Mouse (Mus musculus) heart, embryonic 11.5 days (tissue): ENCODE results near the gene Camk2g. TPM values are rescaled to one million over a fixed set of nuclear protein-coding genes. Genes with fewer than 3 reads are reported as not detected.

Experiments
- ATAC-seq: fragments of 200-750 bp; cut with Nextera tagmentation; replicated peaks from 2 replicates; pipeline ENCODE4 v1.8.0; 2017; ENCODE audit warnings: moderate library complexity; ENCODE audit not compliant: insufficient number of reproducible peaks, low FRiP score, low TSS enrichment
- H3K27ac ChIP-seq: fragments of 300-500 bp; sonication (generic); 2 replicates; pipeline ENCODE4 v1.5.1; 2014; ENCODE audit warnings: mild to moderate bottlenecking, low read depth, low read length
- H3K27me3 ChIP-seq: fragments of 300-500 bp; sonication (generic); 2 replicates; pipeline ENCODE4 v1.6.1; 2014; ENCODE audit warnings: mild to moderate bottlenecking, low read length, mixed read lengths; ENCODE audit not compliant: control insufficient read depth, insufficient read depth
- H3K36me3 ChIP-seq: fragments of 300-500 bp; sonication (generic); 2 replicates; pipeline ENCODE4 v1.6.1; 2014; ENCODE audit warnings: mild to moderate bottlenecking, low read length, moderate library complexity, mixed read lengths; ENCODE audit not compliant: control insufficient read depth, insufficient read depth
- H3K4me1 ChIP-seq: fragments of 300-500 bp; sonication (generic); 2 replicates; pipeline ENCODE4 v1.6.1; 2014; ENCODE audit warnings: low read length; ENCODE audit not compliant: control insufficient read depth, insufficient read depth
- H3K4me2 ChIP-seq: fragments of 300-500 bp; sonication (generic); 2 replicates; pipeline ENCODE4 v1.6.1; 2014; ENCODE audit warnings: mild to moderate bottlenecking, moderate library complexity
- H3K4me3 ChIP-seq: fragments of 300-500 bp; sonication (generic); 2 replicates; pipeline ENCODE4 v1.5.1; 2014; ENCODE audit warnings: low read depth, low read length
- H3K9ac ChIP-seq: fragments of 300-500 bp; sonication (generic); 2 replicates; pipeline ENCODE4 v1.6.1; 2014; ENCODE audit warnings: mild to moderate bottlenecking, low read depth, low read length, moderate library complexity
- H3K9me3 ChIP-seq: fragments of 300-500 bp; sonication (generic); replicated peaks from 2 replicates; pipeline ENCODE4 v1.6.1; 2016; ENCODE audit warnings: low read length; ENCODE audit not compliant: control insufficient read depth
- WGBS: fragments of 180-500 bp; shearing (Covaris S2); extraction: QIAGEN DNeasy Blood & Tissue Kit; methylation state at CpG from one replicate; pipeline ENCODE4 v1.1.7; 2014; ENCODE audit not compliant: insufficient replicate concordance; 5-methylcytosine and 5-hydroxymethylcytosine counted together
- polyA plus RNA-seq: library from polyadenylated mRNA; unstranded; fragments of >200 nt; fragmentation: Nextera tagmentation; extraction: Ambion mirVana; gene quantifications from 2 replicates; pipeline ENCODE4 v1.2.1, GENCODE M21; 2014

Camk2g gene
- polyA plus RNA-seq, 1 experiment from 2014 or later = 61.8 TPM

- no peak overlapping the region for H3K4me3 ChIP-seq
- H3K4me1 ChIP-seq = no peaks in the 10 kb centered on the region
- no peak overlapping the region for H3K4me2 ChIP-seq
- no peak for ATAC-seq
- no peak overlapping the region for H3K9ac ChIP-seq
- no peaks in the 10 kb centered on the region for H3K36me3 ChIP-seq
- H3K27ac ChIP-seq = no peak overlapping the region
- no peaks in the 10 kb centered on the region for H3K9me3 ChIP-seq
- WGBS = 77% methylated on average over 3 of the region's 3 CpGs
- no peaks in the 10 kb centered on the region for H3K27me3 ChIP-seq
Observed at GRCm38 (mm10) chr14:20815448-20815847, 21.6 kb upstream of the Camk2g start.

- no peak overlapping the region for H3K9ac ChIP-seq
- no peak overlapping the region for H3K27ac ChIP-seq
- H3K27me3 ChIP-seq = no peaks in the 10 kb centered on the region
- no peak for ATAC-seq
- no peaks in the 10 kb centered on the region for H3K9me3 ChIP-seq
- H3K4me1 ChIP-seq = no peaks in the 10 kb centered on the region
- H3K4me3 ChIP-seq = no peak overlapping the region
- no peaks in the 10 kb centered on the region for H3K36me3 ChIP-seq
- no peak overlapping the region for H3K4me2 ChIP-seq
- WGBS = 65% methylated on average over 7 of the region's 7 CpGs
Observed at GRCm38 (mm10) chr14:20811779-20812406, 18.0 kb upstream of the Camk2g start.

GRCm38 (mm10) chr14:20811236-20811635 lies 17.3 kb upstream of the Camk2g start:
- no peak for ATAC-seq

GRCm38 (mm10) chr14:20809820-20810219 lies 15.9 kb upstream of the Camk2g start:
- peaks cover 4% of the 10 kb centered on the region; the same call in 1 of the 2 replicates for H3K4me1 ChIP-seq
- no peak overlapping the region for H3K4me2 ChIP-seq
- no peaks in the 10 kb centered on the region for H3K9me3 ChIP-seq
- ATAC-seq = no peak
- H3K27me3 ChIP-seq = no peaks in the 10 kb centered on the region
- H3K9ac ChIP-seq = no peak overlapping the region
- no peak overlapping the region for H3K4me3 ChIP-seq
- no peak overlapping the region for H3K27ac ChIP-seq
- H3K36me3 ChIP-seq = no peaks in the 10 kb centered on the region

More at GRCm38 (mm10) chr14:20811236-20811635, 17.3 kb upstream of the Camk2g start:
- no peaks in the 10 kb centered on the region for H3K9me3 ChIP-seq
- H3K4me2 ChIP-seq = no peak overlapping the region
- H3K4me1 ChIP-seq = no peaks in the 10 kb centered on the region
- no peak overlapping the region for H3K4me3 ChIP-seq
- no peaks in the 10 kb centered on the region for H3K27me3 ChIP-seq
- WGBS = 86% methylated on average over 8 of the region's 8 CpGs
- no peak overlapping the region for H3K27ac ChIP-seq
- no peak overlapping the region for H3K9ac ChIP-seq
- H3K36me3 ChIP-seq = no peaks in the 10 kb centered on the region

- Histone ChIP-seq H3K9me3 (no peaks in the 10 kb centered on the region), H3K27ac (no peak overlapping the region), H3K9ac (no peak overlapping the region), H3K4me1 (peaks cover 4% of the 10 kb centered on the region; the same call in 1 of the 2 replicates), H3K36me3 (no peaks in the 10 kb centered on the region), H3K27me3 (no peaks in the 10 kb centered on the region), H3K4me2 (no peak overlapping the region), H3K4me3 (no peak overlapping the region)
- 72% methylated on average over 4 of the region's 4 CpGs for WGBS
- ATAC-seq = no peak
Observed at GRCm38 (mm10) chr14:20809349-20809748, 15.5 kb upstream of the Camk2g start.

GRCm38 (mm10) chr14:20806116-20806840 lies 12.4 kb upstream of the Camk2g start:
- H3K9ac ChIP-seq = no peak overlapping the region
- WGBS = 83% methylated on average over 14 of the region's 14 CpGs
- no peak overlapping the region for H3K4me2 ChIP-seq
- ATAC-seq = no peak
- H3K27me3 ChIP-seq = no peaks in the 10 kb centered on the region
- H3K27ac ChIP-seq = no peak overlapping the region
- no peak overlapping the region for H3K4me3 ChIP-seq
- peaks cover 8% of the 10 kb centered on the region; the same call in 1 of the 2 replicates for H3K4me1 ChIP-seq
- H3K36me3 ChIP-seq = no peaks in the 10 kb centered on the region
- no peaks in the 10 kb centered on the region for H3K9me3 ChIP-seq

GRCm38 (mm10) chr14:20804964-20805672 lies 11.2 kb upstream of the Camk2g start:
- no peaks in the 10 kb centered on the region for H3K36me3 ChIP-seq
- peaks cover 8% of the 10 kb centered on the region; the same call in 1 of the 2 replicates for H3K4me1 ChIP-seq
- H3K4me2 ChIP-seq = no peak overlapping the region
- no peak overlapping the region for H3K4me3 ChIP-seq
- no peak overlapping the region for H3K27ac ChIP-seq
- no peaks in the 10 kb centered on the region for H3K9me3 ChIP-seq
- ATAC-seq = no peak
- H3K27me3 ChIP-seq = no peaks in the 10 kb centered on the region
- H3K9ac ChIP-seq = no peak overlapping the region
- WGBS = 53% methylated on average over 9 of the region's 9 CpGs

GRCm38 (mm10) chr14:20804481-20804880 lies 10.6 kb upstream of the Camk2g start:
- Histone ChIP-seq H3K4me1 (peaks cover 8% of the 10 kb centered on the region; the same call in 1 of the 2 replicates), H3K36me3 (no peaks in the 10 kb centered on the region), H3K4me3 (no peak overlapping the region), H3K27me3 (no peaks in the 10 kb centered on the region), H3K9me3 (no peaks in the 10 kb centered on the region), H3K4me2 (no peak overlapping the region), H3K27ac (no peak overlapping the region), H3K9ac (no peak overlapping the region)
- 45% methylated on average over 5 of the region's 5 CpGs for WGBS
- no peak for ATAC-seq
